Mouse (Mus musculus) monocyte, adult 59 days (primary cell): ENCODE results near the gene Ccl27b. TPM values are rescaled to one million over a fixed set of nuclear protein-coding genes. Genes with fewer than 3 reads are reported as not detected.

Experiments used
- total RNA-seq, 2 experiments: library from RNA; stranded (reverse); gene quantifications; one replicate each; pipeline ENCODE4 v1.2.4; 2023

Ccl27b gene
- total RNA-seq, result not detected

GRCm38 (mm10) chr4:42654951-42655350, at the start of gene Ccl27b:
TSS of gene Ccl27b (plus strand) at chr4:42655251.

GRCm38 (mm10) chr4:42611895-42612294, 43.2 kb upstream of the Ccl27b start, which contains the start of gene Gm10591:
TSS of gene Gm10591 (plus strand) at chr4:42612195.

DNA sequence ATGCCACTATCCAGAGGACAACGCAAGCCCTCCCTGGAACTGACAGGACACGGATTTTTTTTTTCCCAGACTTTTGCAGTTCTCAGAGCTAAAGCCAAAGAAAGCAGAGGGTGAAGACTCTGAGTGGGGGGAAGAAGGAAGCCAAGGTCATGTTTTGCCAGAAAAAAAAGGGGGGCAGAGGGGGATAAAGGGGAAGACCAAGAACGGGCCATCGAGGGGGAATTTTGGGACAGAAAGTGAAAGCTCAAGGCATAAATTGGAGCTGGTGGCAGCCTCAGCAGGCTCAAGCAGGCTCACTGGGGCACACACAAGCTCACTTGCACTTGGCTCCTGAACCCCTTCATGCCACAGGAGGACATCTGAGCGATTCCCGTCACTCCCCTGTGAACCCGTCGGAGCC, 25.6 kb upstream of the Ccl27b start, which contains the start of gene Gm2564:
Gm2564 (plus strand) TSS at position 301 of the 400 bp plus-strand sequence.

GRCm38 (mm10) chr4:42661793-42662192, 6.7 kb downstream of the Ccl27b start, which contains the start of gene Il11ra2:
TSS of gene Il11ra2 (minus strand) at chr4:42661893.

Other genes with a start within 250 kb of the Ccl27b start
- not detected for gene Gm21586, start 215.9 kb upstream of the Ccl27b start, total RNA-seq
- not detected for gene Gm2163, start 188.5 kb upstream of the Ccl27b start, total RNA-seq
- gene Fam205a2, start 127.1 kb upstream of the Ccl27b start, total RNA-seq, result not detected
- not detected for gene Gm10591, start 43.1 kb upstream of the Ccl27b start, total RNA-seq
- 1 to 10 TPM in 1 of 2 experiments, not detected in 1; 1.6 TPM for gene Gm2564, start 25.5 kb upstream of the Ccl27b start, total RNA-seq
- gene Il11ra2, start 6.6 kb downstream of the Ccl27b start, total RNA-seq, result not detected
- gene 4930578G10Rik, start 80.3 kb downstream of the Ccl27b start, total RNA-seq, result not detected
- not detected for gene Ccl19, start 101.3 kb downstream of the Ccl27b start, total RNA-seq
- not detected for gene Ccl21a, start 118.7 kb downstream of the Ccl27b start, total RNA-seq
- gene Fam205a1, start 198.6 kb downstream of the Ccl27b start, total RNA-seq, result not detected
- gene Gm12394, start 201.5 kb downstream of the Ccl27b start, total RNA-seq, result not detected
- gene Fam205c, start 219.0 kb downstream of the Ccl27b start, total RNA-seq, result not detected